Mouse (Mus musculus) ES-E14 (cell line): ENCODE measurements around the gene Hist1h2an.
"Not testable (repeated sequence)": the region's sequence is repeated elsewhere in the genome, so short reads cannot be mapped to it uniquely, and the experiment has no call there.

Experiments
- HCFC1 ChIP-seq: IDR thresholded peaks from 2 replicates; pipeline ENCODE4 v1.6.1; 2012; ENCODE audit warnings: low read length, inconsistent platforms, borderline replicate concordance; ENCODE audit not compliant: insufficient read depth
- MAFK ChIP-seq: IDR thresholded peaks from 2 replicates; pipeline ENCODE4 v1.6.1; 2014; ENCODE audit warnings: mild to moderate bottlenecking, low read depth, low read length, inconsistent platforms; ENCODE audit not compliant: insufficient read depth

DNA sequence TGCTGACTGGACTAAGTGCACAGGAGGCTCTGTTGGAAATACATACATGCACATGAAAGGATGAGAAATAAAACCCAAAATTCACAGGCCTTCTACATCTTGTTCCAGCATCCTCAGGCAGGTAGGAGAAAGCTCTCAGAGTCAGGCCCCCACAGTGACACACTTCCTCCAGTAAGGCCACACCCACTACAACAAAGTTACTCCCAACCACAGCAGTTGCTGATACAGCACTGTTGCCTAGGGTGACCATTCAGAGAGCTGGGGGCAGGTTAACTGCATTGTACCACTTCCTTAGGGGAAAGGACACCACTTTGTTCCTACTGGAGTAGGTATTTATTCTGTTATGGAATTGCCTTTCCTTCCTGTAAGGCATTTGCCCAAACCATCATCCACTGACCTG lies 10.1 kb upstream of the Hist1h2an start:
- not testable (repeated sequence) for TF ChIP-seq MAFK, HCFC1
